Mouse (Mus musculus): Measurements from ENCODE around the gene Sec24b. TPM values are rescaled to one million over a fixed set of nuclear protein-coding genes. Genes with fewer than 3 reads are reported as not detected.

Gene Sec24b
- 35.0 and 38.5 TPM in 2 replicates for polyA plus RNA-seq (2014; fragmentation: Nextera tagmentation; extraction: Ambion mirVana)

DNA sequence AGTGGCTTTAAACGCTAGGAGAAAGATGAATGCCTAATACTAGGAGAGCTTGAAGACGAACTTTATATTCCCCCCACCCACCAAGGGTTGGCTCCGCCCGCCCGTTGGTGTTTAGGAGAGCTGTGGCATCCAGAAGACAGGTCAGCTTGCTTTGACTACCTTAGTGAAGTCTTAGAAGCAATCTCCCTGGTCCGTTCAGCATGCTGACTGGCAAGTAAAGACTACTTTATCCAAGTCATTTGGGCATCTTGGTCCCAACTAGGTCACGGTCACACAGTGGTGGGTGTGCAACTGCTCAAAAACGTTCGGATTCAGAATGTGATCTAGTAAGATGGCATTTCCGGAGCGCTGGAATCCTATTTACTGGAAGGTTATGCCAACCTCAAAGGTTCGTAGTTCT lies at the start of gene Sec24b:
Gene Sec24b (minus strand): TSS at position 273 of the 400 bp plus-strand sequence.
- peak; percentile 16 for ATAC-seq (ENCODE audit: low FRiP score)
- H3K4me3 ChIP-seq (replicated peaks; ENCODE audit: low read length) = peak within 1 kb of the TSS; percentile 98
- H3K9me3 ChIP-seq (ENCODE audit: control insufficient read depth, low read length) = no peaks in the 10 kb centered on the region
- WGBS = 11% methylated on average over 12 of the region's 12 CpGs
- H3K9ac ChIP-seq = peak within 1 kb of the TSS; percentile 98
- peak within 1 kb of the TSS; percentile 94 for H3K4me2 ChIP-seq (replicated peaks)
- H3K36me3 ChIP-seq (replicated peaks; ENCODE audit: control insufficient read depth, insufficient read depth) = no peaks in the 10 kb centered on the region
- H3K27ac ChIP-seq = peak within 1 kb of the TSS; percentile 95
- no peak for DNase-seq (ENCODE audit: low spot score)
- peaks cover 23% of the 10 kb centered on the region for H3K4me1 ChIP-seq (replicated peaks; ENCODE audit: control insufficient read depth, insufficient read depth, low read length)
- H3K27me3 ChIP-seq (ENCODE audit: control insufficient read depth, insufficient read depth, low read length) = no peaks in the 10 kb centered on the region

DNA sequence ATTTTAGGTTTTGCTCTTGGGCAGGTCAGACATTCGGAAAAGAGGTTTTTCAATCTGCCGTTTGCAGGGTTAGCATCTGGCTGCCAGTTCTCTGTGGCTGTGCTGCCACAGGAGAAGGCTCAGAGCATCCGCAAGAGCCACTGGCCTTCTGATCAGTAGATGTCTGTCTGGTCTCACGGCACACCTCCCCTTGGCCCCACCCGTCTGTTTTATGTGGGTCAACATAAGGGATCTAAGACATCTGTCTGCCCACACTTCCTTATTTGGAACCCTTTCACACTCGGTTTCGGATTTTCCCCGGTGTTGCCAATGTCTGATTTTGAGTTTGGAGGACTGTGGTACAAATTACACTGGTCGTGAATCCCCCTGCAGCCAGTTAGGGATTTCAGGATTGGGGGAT lies 43.1 kb upstream of the Sec24b start:
- 91% methylated on average over 9 of the region's 9 CpGs for WGBS
- Histone ChIP-seq H3K27me3 (ENCODE audit: control insufficient read depth, insufficient read depth, low read length) (no peaks in the 10 kb centered on the region), H3K9ac (no peak overlapping the region), H3K4me1 (replicated peaks; ENCODE audit: control insufficient read depth, insufficient read depth, low read length) (no peaks in the 10 kb centered on the region), H3K4me3 (replicated peaks; ENCODE audit: low read length) (no peak overlapping the region), H3K36me3 (replicated peaks; ENCODE audit: control insufficient read depth, insufficient read depth) (no peaks in the 10 kb centered on the region), H3K27ac (no peak overlapping the region), H3K4me2 (replicated peaks) (no peak overlapping the region), H3K9me3 (ENCODE audit: control insufficient read depth, low read length) (no peaks in the 10 kb centered on the region)
- DNase-seq (ENCODE audit: low spot score) (no peak), ATAC-seq (ENCODE audit: low FRiP score) (no peak)

DNA sequence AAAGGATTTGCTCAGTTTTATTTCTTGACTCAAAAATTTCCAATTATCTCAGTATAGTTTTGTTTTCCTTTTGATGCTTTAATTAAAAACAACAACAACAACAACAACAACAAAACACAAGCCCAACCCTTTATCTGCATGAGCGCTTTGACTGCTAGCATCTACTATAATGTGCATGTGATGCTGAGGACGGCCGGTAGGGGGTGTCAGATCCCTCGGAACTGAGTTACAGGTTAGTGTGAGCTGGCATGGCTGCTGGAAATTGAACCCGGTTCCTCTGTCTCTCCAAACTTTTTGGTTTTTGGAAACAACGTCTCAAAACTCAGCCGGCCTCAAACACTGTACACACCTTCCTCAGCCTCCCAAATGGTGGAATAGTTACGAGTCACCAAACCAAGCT lies 42.1 kb upstream of the Sec24b start:
- no peaks in the 10 kb centered on the region for H3K27me3 ChIP-seq (ENCODE audit: control insufficient read depth, insufficient read depth, low read length)
- 72% methylated on average over 8 of the region's 8 CpGs for WGBS
- no peak overlapping the region for H3K4me3 ChIP-seq (replicated peaks; ENCODE audit: low read length)
- no peak overlapping the region for H3K4me2 ChIP-seq (replicated peaks)
- DNase-seq (ENCODE audit: low spot score) (no peak), ATAC-seq (ENCODE audit: low FRiP score) (no peak)
- H3K9ac ChIP-seq = no peak overlapping the region
- no peak overlapping the region for H3K27ac ChIP-seq
- H3K36me3 ChIP-seq (replicated peaks; ENCODE audit: control insufficient read depth, insufficient read depth) = no peaks in the 10 kb centered on the region
- H3K9me3 ChIP-seq (ENCODE audit: control insufficient read depth, low read length) = no peaks in the 10 kb centered on the region
- no peaks in the 10 kb centered on the region for H3K4me1 ChIP-seq (replicated peaks; ENCODE audit: control insufficient read depth, insufficient read depth, low read length)

DNA sequence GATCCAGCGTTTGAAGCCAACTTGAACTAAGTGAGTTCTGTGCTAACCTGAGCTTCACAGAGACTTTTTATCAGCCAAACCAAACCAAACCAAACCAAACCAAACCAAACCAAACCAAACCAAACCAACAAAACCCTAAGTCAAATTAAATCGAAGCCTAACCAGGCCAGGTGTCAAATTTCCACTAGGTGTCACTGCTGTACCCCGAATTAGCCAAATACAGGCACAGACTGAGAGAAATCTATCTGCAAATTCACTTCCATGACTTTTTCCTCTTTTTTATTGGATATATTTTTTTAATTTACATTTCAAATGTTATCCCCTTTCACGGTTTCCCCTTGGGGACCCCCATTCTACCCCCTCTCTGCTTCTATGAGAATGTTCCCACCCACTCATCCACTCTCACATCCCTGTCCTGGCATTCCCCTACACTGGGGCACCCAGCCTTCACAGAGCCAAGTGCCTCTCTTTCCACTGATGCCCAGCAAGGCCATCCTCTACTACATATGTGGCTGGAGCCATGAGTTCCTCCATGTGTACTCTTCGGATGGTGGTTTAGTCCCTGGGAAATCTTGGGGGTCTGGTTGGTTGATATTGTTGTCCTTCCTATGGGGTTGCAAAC lies 33.9 kb upstream of the Sec24b start:
- no peaks in the 10 kb centered on the region for H3K27me3 ChIP-seq (ENCODE audit: control insufficient read depth, insufficient read depth, low read length)

DNA sequence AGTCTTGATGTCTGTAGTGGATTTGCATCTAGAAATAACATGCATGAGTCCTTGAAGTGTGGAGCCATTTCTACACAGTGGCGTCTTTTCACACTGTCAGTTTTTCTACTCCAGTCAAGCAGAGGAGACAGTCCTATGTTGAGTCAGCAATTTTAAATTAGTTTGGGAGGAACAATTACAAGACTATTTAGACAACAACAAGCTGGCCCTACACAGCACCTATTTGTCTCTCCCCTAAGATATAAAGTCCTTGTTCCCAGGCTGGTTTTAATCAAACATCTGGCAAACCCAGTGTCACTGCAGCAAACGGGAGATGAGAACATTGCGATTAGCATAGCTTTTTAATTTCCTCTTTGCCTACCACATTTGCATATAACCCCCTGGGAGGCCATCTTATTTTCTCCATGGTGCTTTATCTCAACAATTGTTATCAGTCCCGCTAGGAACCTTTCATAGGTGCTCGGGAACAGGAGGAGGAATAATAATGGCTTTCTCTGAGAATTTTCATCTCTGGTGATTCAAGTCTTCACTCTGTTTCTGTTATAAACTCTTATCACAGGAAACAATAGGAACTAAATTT lies 32.9 kb upstream of the Sec24b start:
- Histone ChIP-seq H3K4me2 (replicated peaks) (no peak overlapping the region), H3K9me3 (ENCODE audit: control insufficient read depth, low read length) (no peaks in the 10 kb centered on the region), H3K36me3 (replicated peaks; ENCODE audit: control insufficient read depth, insufficient read depth) (no peaks in the 10 kb centered on the region), H3K4me3 (replicated peaks; ENCODE audit: low read length) (no peak overlapping the region), H3K27ac (no peak overlapping the region), H3K4me1 (replicated peaks; ENCODE audit: control insufficient read depth, insufficient read depth, low read length) (no peaks in the 10 kb centered on the region), H3K27me3 (ENCODE audit: control insufficient read depth, insufficient read depth, low read length) (no peaks in the 10 kb centered on the region), H3K9ac (no peak overlapping the region)
- DNase-seq (ENCODE audit: low spot score) (no peak), ATAC-seq (ENCODE audit: low FRiP score) (no peak)
- WGBS = 30% methylated on average over 5 of the region's 5 CpGs

More for the DNA sequence above, 33.9 kb upstream of the Sec24b start:
- Histone ChIP-seq H3K9ac (no peak overlapping the region), H3K27ac (0 out of 2 replicates have a peak overlapping the region, but pooled peaks have one; percentile 7), H3K4me2 (replicated peaks) (no peak overlapping the region), H3K36me3 (replicated peaks; ENCODE audit: control insufficient read depth, insufficient read depth) (no peaks in the 10 kb centered on the region), H3K9me3 (ENCODE audit: control insufficient read depth, low read length) (no peaks in the 10 kb centered on the region), H3K4me1 (replicated peaks; ENCODE audit: control insufficient read depth, insufficient read depth, low read length) (no peaks in the 10 kb centered on the region), H3K4me3 (replicated peaks; ENCODE audit: low read length) (no peak overlapping the region)
- peak; percentile 91 for DNase-seq (ENCODE audit: low spot score)
- no peak; the same call in 1 of the 2 replicates for ATAC-seq (ENCODE audit: low FRiP score)
- 44% methylated on average over 5 of the region's 5 CpGs for WGBS

DNA sequence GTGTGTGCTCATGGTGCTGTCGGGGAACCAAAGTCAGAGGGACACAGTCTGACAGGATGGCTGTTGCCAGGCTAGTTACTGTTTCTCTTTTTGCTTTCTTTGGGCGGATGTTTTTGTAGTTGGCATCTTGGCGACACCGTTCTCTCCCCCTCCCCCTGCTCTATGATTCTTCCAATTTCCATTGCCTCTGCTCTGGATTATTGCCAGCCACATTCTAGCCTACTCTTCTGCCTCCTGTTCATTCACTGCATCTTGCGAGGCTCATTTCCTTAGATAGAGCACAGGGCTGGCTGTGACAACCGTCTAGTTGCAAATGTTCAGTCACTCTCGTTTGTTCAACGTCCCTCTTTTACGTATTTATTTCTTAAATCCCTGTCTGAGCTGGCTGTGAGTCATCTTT lies 29.1 kb upstream of the Sec24b start:
- Histone ChIP-seq H3K4me2 (replicated peaks) (no peak overlapping the region), H3K4me1 (replicated peaks; ENCODE audit: control insufficient read depth, insufficient read depth, low read length) (no peaks in the 10 kb centered on the region), H3K36me3 (replicated peaks; ENCODE audit: control insufficient read depth, insufficient read depth) (no peaks in the 10 kb centered on the region), H3K9ac (no peak overlapping the region), H3K27me3 (ENCODE audit: control insufficient read depth, insufficient read depth, low read length) (no peaks in the 10 kb centered on the region), H3K9me3 (ENCODE audit: control insufficient read depth, low read length) (no peaks in the 10 kb centered on the region), H3K4me3 (replicated peaks; ENCODE audit: low read length) (no peak overlapping the region), H3K27ac (no peak overlapping the region)
- WGBS = 71% methylated on average over 9 of the region's 9 CpGs
- ATAC-seq (ENCODE audit: low FRiP score) (no peak), DNase-seq (ENCODE audit: low spot score) (no peak)

DNA sequence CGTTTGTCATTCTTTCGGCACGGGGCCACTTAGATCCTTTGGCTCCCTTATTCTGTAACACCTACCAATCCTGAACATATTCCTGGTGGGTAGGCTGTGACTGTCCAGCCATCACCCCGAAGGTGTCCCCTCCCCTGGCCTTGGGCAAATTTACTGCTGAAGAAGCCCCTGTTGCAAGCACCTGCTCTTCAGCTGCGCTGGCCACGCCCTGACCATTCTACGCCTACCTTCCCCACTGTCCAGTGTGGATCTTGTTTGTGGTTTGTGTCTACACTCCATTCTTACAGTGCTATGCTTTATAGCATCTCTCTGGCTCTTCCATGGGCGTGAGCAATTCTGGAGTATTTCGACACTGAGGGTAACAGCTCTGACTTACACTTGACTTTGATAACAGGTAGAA lies 27.3 kb upstream of the Sec24b start:
- Histone ChIP-seq H3K36me3 (replicated peaks; ENCODE audit: control insufficient read depth, insufficient read depth) (no peaks in the 10 kb centered on the region), H3K4me3 (replicated peaks; ENCODE audit: low read length) (no peak overlapping the region), H3K4me2 (replicated peaks) (no peak overlapping the region), H3K27ac (no peak overlapping the region), H3K9ac (no peak overlapping the region), H3K9me3 (ENCODE audit: control insufficient read depth, low read length) (no peaks in the 10 kb centered on the region), H3K27me3 (ENCODE audit: control insufficient read depth, insufficient read depth, low read length) (no peaks in the 10 kb centered on the region), H3K4me1 (replicated peaks; ENCODE audit: control insufficient read depth, insufficient read depth, low read length) (no peaks in the 10 kb centered on the region)
- no peak for ATAC-seq (ENCODE audit: low FRiP score)
- no peak for DNase-seq (ENCODE audit: low spot score)
- 93% methylated on average over 9 of the region's 9 CpGs for WGBS

DNA sequence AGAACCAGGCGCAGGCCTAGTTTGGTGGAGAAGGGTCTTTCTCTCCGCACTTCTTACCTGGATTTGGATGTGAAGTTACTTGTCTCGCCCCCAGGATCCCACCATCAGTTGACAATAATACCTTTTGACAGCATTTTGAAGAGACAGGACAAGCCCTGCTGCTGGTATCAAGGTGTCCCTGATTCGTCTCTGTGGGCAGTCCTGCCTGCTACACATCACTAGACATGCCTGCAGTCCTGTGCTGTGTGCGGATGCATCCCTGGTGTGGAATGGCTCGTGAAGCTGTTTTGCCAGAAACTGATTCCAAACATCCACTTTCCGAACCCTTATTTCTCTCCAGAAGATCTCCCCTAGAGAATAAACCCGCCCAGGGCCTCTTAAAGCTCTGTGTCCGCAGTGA lies 26.1 kb upstream of the Sec24b start:
- Histone ChIP-seq H3K9ac (no peak overlapping the region), H3K36me3 (replicated peaks; ENCODE audit: control insufficient read depth, insufficient read depth) (no peaks in the 10 kb centered on the region), H3K27me3 (ENCODE audit: control insufficient read depth, insufficient read depth, low read length) (no peaks in the 10 kb centered on the region), H3K9me3 (ENCODE audit: control insufficient read depth, low read length) (no peaks in the 10 kb centered on the region), H3K4me3 (replicated peaks; ENCODE audit: low read length) (no peak overlapping the region), H3K4me1 (replicated peaks; ENCODE audit: control insufficient read depth, insufficient read depth, low read length) (no peaks in the 10 kb centered on the region), H3K27ac (no peak overlapping the region), H3K4me2 (replicated peaks) (no peak overlapping the region)
- ATAC-seq (ENCODE audit: low FRiP score) (no peak), DNase-seq (ENCODE audit: low spot score) (no peak)
- WGBS = 84% methylated on average over 9 of the region's 9 CpGs

DNA sequence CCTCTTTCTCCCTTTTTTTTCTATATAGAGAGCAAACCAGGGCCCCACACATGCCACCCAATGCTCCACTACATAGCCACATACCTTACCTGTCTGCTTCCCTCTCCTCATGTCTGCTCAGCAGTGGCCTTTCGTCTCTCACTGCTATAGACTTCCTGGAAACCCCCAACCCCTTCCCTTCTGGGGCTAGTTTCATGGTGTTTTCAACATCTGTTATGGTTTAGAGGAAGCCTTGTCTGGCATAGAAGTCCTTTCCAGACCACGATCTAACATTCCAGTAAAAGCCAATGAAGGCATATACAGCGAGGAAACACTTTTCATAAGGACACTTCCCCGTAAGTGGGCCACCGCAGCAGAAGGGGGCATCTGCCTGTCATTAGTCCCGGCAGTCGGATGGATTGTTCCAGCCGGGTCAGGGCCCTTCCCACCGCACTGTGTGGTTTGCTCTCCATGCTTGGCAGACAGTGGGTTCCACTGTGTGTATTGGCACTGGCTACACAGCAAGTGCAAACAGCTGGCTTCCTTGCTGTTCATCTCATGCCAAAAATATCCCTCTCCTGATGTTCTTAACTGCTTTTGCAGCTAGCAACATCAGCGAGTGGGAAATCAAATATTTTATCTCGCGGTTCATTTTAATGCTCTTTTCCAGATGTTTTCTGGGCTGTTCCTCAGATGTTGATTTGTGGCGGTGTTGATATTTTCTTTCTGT lies 25.2 kb upstream of the Sec24b start:
- Histone ChIP-seq H3K4me3 (replicated peaks; ENCODE audit: low read length) (no peak overlapping the region), H3K4me1 (replicated peaks; ENCODE audit: control insufficient read depth, insufficient read depth, low read length) (no peaks in the 10 kb centered on the region), H3K9ac (no peak overlapping the region), H3K4me2 (replicated peaks) (no peak overlapping the region), H3K9me3 (ENCODE audit: control insufficient read depth, low read length) (no peaks in the 10 kb centered on the region), H3K36me3 (replicated peaks; ENCODE audit: control insufficient read depth, insufficient read depth) (no peaks in the 10 kb centered on the region), H3K27ac (no peak overlapping the region), H3K27me3 (ENCODE audit: control insufficient read depth, insufficient read depth, low read length) (no peaks in the 10 kb centered on the region)
- ATAC-seq (ENCODE audit: low FRiP score) (no peak), DNase-seq (ENCODE audit: low spot score) (no peak)
- WGBS = 81% methylated on average over 13 of the region's 13 CpGs

All from hindbrain, embryonic 14.5 days (tissue).